In the genomic region with DNA sequence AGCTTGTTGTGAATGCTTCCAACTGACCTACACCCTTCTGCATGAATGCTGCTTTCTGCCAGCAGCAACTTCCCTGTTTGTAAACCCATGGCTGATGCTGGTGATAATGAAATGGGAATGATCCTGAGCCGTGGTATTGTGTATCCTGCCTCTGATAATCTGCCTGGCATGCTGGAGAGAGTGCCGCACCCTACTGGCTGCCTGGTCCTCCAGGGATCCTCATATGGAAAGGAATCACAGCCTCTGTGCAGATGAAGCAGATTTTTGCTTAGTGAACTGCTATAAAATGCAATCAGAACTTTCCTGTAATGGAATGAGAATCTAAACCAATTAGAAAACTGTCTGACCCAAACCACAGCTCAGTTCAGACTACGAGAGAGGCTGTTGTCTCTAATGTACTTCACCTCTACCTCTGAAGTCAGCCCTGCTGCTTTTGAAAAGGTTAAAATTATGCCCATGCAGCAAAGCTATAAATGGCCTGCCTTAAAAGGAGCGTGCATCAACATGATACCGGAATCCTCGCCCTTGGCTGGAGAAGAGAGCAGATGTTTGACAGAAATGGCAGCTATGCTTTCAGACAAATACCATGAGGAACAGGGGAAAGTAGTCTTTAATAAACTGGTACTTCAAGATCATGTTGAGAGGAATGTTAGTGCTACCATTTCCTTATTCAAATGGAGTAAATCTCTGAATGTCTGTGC, we compare ENCODE assay signal across 18 mouse cellular contexts.
A peak's percentile ranks its signal among the peaks of the same experiment; 100 is the strongest.
DNase-seq lines count a peak whose midpoint lies in the region; ATAC-seq and TF ChIP-seq lines count a peak whose summit lies in the region.
"Had no signal": no experiment of that assay in that cellular context is flagged by ENCODE, and none has a peak within 500 bp of the region (broad histone marks: within the 10 kb centered on the region; RNA-seq: fewer than 3 reads in every experiment).

No protein-coding gene starts in this region.

- H3K4me1 ChIP-seq in heart, embryonic 14.5 days (ENCODE audit: control insufficient read depth in 2 of 2, insufficient read depth in 2 of 2, low read length in 2 of 2): peaks cover 2 to 15% of the 10 kb centered on the region in 2 experiments
- H3K4me1 ChIP-seq in heart, embryonic 11.5 days (ENCODE audit: control insufficient read depth, insufficient read depth, low read length): peaks cover 10% of the 10 kb centered on the region; the same call in 1 of the 2 replicates
- peaks cover 6% of the 10 kb centered on the region for H3K4me1 ChIP-seq in embryonic facial prominence, embryonic 14.5 days (ENCODE audit: control insufficient read depth, insufficient read depth, low read length)
- H3K4me1 ChIP-seq in forebrain, embryonic 12.5 days: no peaks in the 10 kb centered on the region
- H3K4me1 ChIP-seq: liver, embryonic 12.5 days; neural tube, embryonic 12.5 days; stomach, embryonic 15.5 days had no signal

- intact Hi-C loops in gastrocnemius, postnatal 14 days (cut with DNase I; ENCODE audit: low total_unique reads): no loop called here

- H3K27ac ChIP-seq in heart, embryonic 14.5 days (replicated peaks in 1 of 2; ENCODE audit: control insufficient read depth in 1 of 2, insufficient read depth in 1 of 2, low read depth in 2 of 2, low read length in 2 of 2): peak overlapping the region in 1 of 2 experiments; percentile 25; a peak in 1 of 4 replicates
- H3K27ac ChIP-seq in heart, embryonic 11.5 days (ENCODE audit: low read depth, low read length): no peak overlapping the region
- no peak overlapping the region for H3K27ac ChIP-seq in layer of hippocampus, adult 2 months
- H3K27ac ChIP-seq in embryonic facial prominence, embryonic 14.5 days (replicated peaks; ENCODE audit: low read depth, low read length): no peak overlapping the region; the same call in 1 of the 2 replicates
- H3K27ac ChIP-seq in forebrain, embryonic 12.5 days: no peak overlapping the region
- H3K27ac ChIP-seq: liver, embryonic 12.5 days; neural tube, embryonic 12.5 days; stomach, embryonic 15.5 days had no signal

- no peak for DNase-seq in layer of hippocampus, adult 2 months (ENCODE audit: low spot score in 2 of 2)
- no peak for DNase-seq in layer of hippocampus, postnatal 14 days (ENCODE audit: low spot score in 2 of 2)
- DNase-seq in embryonic facial prominence, embryonic 14.5 days (ENCODE audit: low spot score): peak; percentile 52
- peak; percentile 31 for DNase-seq in gastrocnemius, postnatal 14 days
- DNase-seq in cerebellum, adult 11 months: no peak
- DNase-seq: adrenal gland, postnatal 10 days; cerebellum, postnatal 10 days; kidney, adult 2 months; kidney, postnatal 36 days; layer of hippocampus, postnatal 36 days; thymus, postnatal 14 days had no signal

- no peaks in the 10 kb centered on the region for H3K36me3 ChIP-seq in heart, embryonic 14.5 days (ENCODE audit: control insufficient read depth, insufficient read depth, low read length)
- H3K36me3 ChIP-seq in heart, embryonic 11.5 days (ENCODE audit: control insufficient read depth, insufficient read depth, low read length): no peaks in the 10 kb centered on the region
- H3K36me3 ChIP-seq in embryonic facial prominence, embryonic 14.5 days (ENCODE audit: control insufficient read depth, insufficient read depth, low read length): no peaks in the 10 kb centered on the region
- H3K36me3 ChIP-seq in forebrain, embryonic 12.5 days (replicated peaks): no peaks in the 10 kb centered on the region
- H3K36me3 ChIP-seq: liver, embryonic 12.5 days; neural tube, embryonic 12.5 days; stomach, embryonic 15.5 days had no signal

- peak; percentile 31; the same call in 1 of the 2 replicates for ATAC-seq in heart, embryonic 14.5 days (ENCODE audit: insufficient number of reproducible peaks, insufficient read depth, low FRiP score, low read depth)
- ATAC-seq in heart, embryonic 11.5 days (replicated peaks; ENCODE audit: insufficient number of reproducible peaks, low FRiP score, low TSS enrichment): no peak
- ATAC-seq in embryonic facial prominence, embryonic 14.5 days (ENCODE audit: low read depth): no peak
- ATAC-seq in forebrain, embryonic 12.5 days (ENCODE audit: low FRiP score): no peak
- ATAC-seq: CD4-positive, CD25-positive, alpha-beta regulatory T cell, adult 4 months; liver, embryonic 12.5 days had no signal

- TF ChIP-seq CTCF in layer of hippocampus, adult 2 months (conservative IDR thresholded peaks at IDR 0.05): 0 out of 2 replicates have a peak, but pooled peaks have one; percentile 15

- H3K4me2 ChIP-seq in heart, embryonic 14.5 days (ENCODE audit: low read length): peak overlapping the region; percentile 19; the same call in 1 of the 2 replicates
- H3K4me2 ChIP-seq in heart, embryonic 11.5 days: no peak overlapping the region
- H3K4me2 ChIP-seq in embryonic facial prominence, embryonic 14.5 days (ENCODE audit: low read depth, low read length): no peak overlapping the region
- H3K4me2 ChIP-seq in forebrain, embryonic 12.5 days: no peak overlapping the region
- H3K4me2 ChIP-seq: liver, embryonic 12.5 days; neural tube, embryonic 12.5 days; stomach, embryonic 15.5 days had no signal

- no peaks in the 10 kb centered on the region for H3K27me3 ChIP-seq in heart, embryonic 14.5 days (ENCODE audit: control insufficient read depth, insufficient read depth, low read length)
- H3K27me3 ChIP-seq in heart, embryonic 11.5 days (ENCODE audit: control insufficient read depth, insufficient read depth, low read length): no peaks in the 10 kb centered on the region
- H3K27me3 ChIP-seq in embryonic facial prominence, embryonic 14.5 days (replicated peaks; ENCODE audit: control insufficient read depth, insufficient read depth, low read length): no peaks in the 10 kb centered on the region
- no peaks in the 10 kb centered on the region for H3K27me3 ChIP-seq in forebrain, embryonic 12.5 days
- H3K27me3 ChIP-seq: liver, embryonic 12.5 days; neural tube, embryonic 12.5 days; stomach, embryonic 15.5 days had no signal

- H3K4me3 ChIP-seq in heart, embryonic 14.5 days (ENCODE audit: control insufficient read depth in 1 of 2, insufficient read depth in 1 of 2, low read depth in 1 of 2, low read length in 2 of 2): no peak overlapping the region
- H3K4me3 ChIP-seq in heart, embryonic 11.5 days (ENCODE audit: low read depth, low read length): no peak overlapping the region
- H3K4me3 ChIP-seq in layer of hippocampus, adult 2 months: no peak overlapping the region
- no peak overlapping the region for H3K4me3 ChIP-seq in embryonic facial prominence, embryonic 14.5 days (ENCODE audit: low read depth, low read length)
- H3K4me3 ChIP-seq in forebrain, embryonic 12.5 days (replicated peaks): no peak overlapping the region
- H3K4me3 ChIP-seq: liver, embryonic 12.5 days; neural tube, embryonic 12.5 days; stomach, embryonic 15.5 days had no signal

- H3K9ac ChIP-seq in heart, embryonic 14.5 days (ENCODE audit: low read length): no peak overlapping the region
- no peak overlapping the region for H3K9ac ChIP-seq in heart, embryonic 11.5 days (ENCODE audit: low read depth, low read length)
- H3K9ac ChIP-seq in embryonic facial prominence, embryonic 14.5 days (ENCODE audit: low read depth, low read length): no peak overlapping the region
- no peak overlapping the region for H3K9ac ChIP-seq in forebrain, embryonic 12.5 days
- H3K9ac ChIP-seq: liver, embryonic 12.5 days; neural tube, embryonic 12.5 days; stomach, embryonic 15.5 days had no signal

- WGBS in heart, embryonic 14.5 days: 25% methylated on average over 6 of the region's 6 CpGs
- 50% methylated on average over 6 of the region's 6 CpGs for WGBS in heart, embryonic 11.5 days (ENCODE audit: insufficient replicate concordance)
- 34% methylated on average over 6 of the region's 6 CpGs for WGBS in embryonic facial prominence, embryonic 14.5 days
- 79% methylated on average over 6 of the region's 6 CpGs for WGBS in forebrain, embryonic 12.5 days

- H3K9me3 ChIP-seq in heart, embryonic 14.5 days (ENCODE audit: control insufficient read depth, low read length): no peaks in the 10 kb centered on the region
- H3K9me3 ChIP-seq in heart, embryonic 11.5 days (replicated peaks; ENCODE audit: control insufficient read depth, low read length): no peaks in the 10 kb centered on the region
- H3K9me3 ChIP-seq in embryonic facial prominence, embryonic 14.5 days (ENCODE audit: control insufficient read depth, low read length): no peaks in the 10 kb centered on the region
- H3K9me3 ChIP-seq in forebrain, embryonic 12.5 days: no peaks in the 10 kb centered on the region
- H3K9me3 ChIP-seq: liver, embryonic 12.5 days; neural tube, embryonic 12.5 days; stomach, embryonic 15.5 days had no signal

Comparison
In these comparisons a context has a peak if more than half of its experiments do, and no peak if none do; other contexts are left out.
1. DNase-seq: peak in embryonic facial prominence, embryonic 14.5 days (single experiment) and gastrocnemius, postnatal 14 days (single experiment); none in layer of hippocampus, adult 2 months (0 of 2), layer of hippocampus, postnatal 14 days (0 of 2) and cerebellum, adult 11 months (single experiment).